Mouse (Mus musculus) kidney, embryonic 14.5 days (tissue): ENCODE measurements at regions not wholly inside any gene's neighbourhood (a gene's known extent, or its start where the extent isn't known, plus 50 kb on each side); places are given as distances from the start of the nearest gene placed in this dataset.

Experiments used
- ATAC-seq: fragments of 200-750 bp; cut with Nextera tagmentation; 2 replicates; pipeline ENCODE4 v1.8.0; 2017; ENCODE audit warnings: moderate number of reproducible peaks, mild to moderate bottlenecking, moderate TSS enrichment, moderate library complexity; ENCODE audit not compliant: low FRiP score, low TSS enrichment
- H3K27ac ChIP-seq: fragments of 300-500 bp; sonication (generic); 2 replicates; pipeline ENCODE4 v1.5.1; 2014; ENCODE audit warnings: low read depth, mild to moderate bottlenecking, low read length, moderate library complexity, mixed read lengths
- H3K27me3 ChIP-seq: fragments of 300-500 bp; sonication (generic); 2 replicates; pipeline ENCODE4 v1.6.1; 2014; ENCODE audit warnings: mild to moderate bottlenecking, low read length; ENCODE audit not compliant: control insufficient read depth, insufficient read depth
- H3K36me3 ChIP-seq: fragments of 300-500 bp; sonication (generic); 2 replicates; pipeline ENCODE4 v1.6.1; 2014; ENCODE audit warnings: low read length, mixed read lengths; ENCODE audit not compliant: control insufficient read depth, insufficient read depth
- H3K4me1 ChIP-seq: fragments of 300-500 bp; sonication (generic); 2 replicates; pipeline ENCODE4 v1.6.1; 2014; ENCODE audit warnings: low read length, mixed read lengths; ENCODE audit not compliant: control insufficient read depth, insufficient read depth
- H3K4me2 ChIP-seq: fragments of 300-500 bp; sonication (generic); replicated peaks from 2 replicates; pipeline ENCODE4 v1.6.1; 2014; ENCODE audit warnings: low read depth, mild to moderate bottlenecking, low read length
- H3K4me3 ChIP-seq: fragments of 300-500 bp; sonication (generic); 2 replicates; pipeline ENCODE4 v1.5.1; 2014; ENCODE audit warnings: mild to moderate bottlenecking, low read length
- H3K9ac ChIP-seq: fragments of 300-500 bp; sonication (generic); 2 replicates; pipeline ENCODE4 v1.6.1; 2014; ENCODE audit warnings: low read depth, mild to moderate bottlenecking, low read length, moderate library complexity
- H3K9me3 ChIP-seq: fragments of 300-500 bp; sonication (generic); 2 replicates; pipeline ENCODE4 v1.6.1; 2016; ENCODE audit warnings: low read length; ENCODE audit not compliant: control insufficient read depth
- WGBS: fragments of 180-500 bp; shearing (Covaris S2); extraction: QIAGEN DNeasy Blood & Tissue Kit; methylation state at CpG from one replicate; pipeline ENCODE4 v1.1.7; 2014; 5-methylcytosine and 5-hydroxymethylcytosine counted together

DNA sequence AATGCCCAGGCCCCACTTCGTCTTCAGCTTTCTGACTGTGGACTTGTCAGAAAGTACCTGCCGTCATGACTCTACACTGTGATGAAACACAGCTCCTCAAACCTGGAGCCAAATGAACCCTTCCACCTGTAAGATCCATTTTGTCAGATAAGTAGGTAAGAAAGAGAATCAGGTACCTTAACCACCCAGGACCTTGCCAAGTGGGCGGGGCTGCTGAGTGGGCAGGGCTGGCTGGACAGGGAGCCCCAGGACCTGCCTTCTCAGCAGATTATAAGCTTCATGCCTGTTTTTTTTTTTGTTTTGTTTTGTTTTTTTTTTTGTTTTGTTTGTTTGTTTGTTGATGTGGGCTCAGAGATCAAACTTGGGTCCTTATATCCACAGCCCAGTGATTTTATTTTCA, 311.8 kb upstream of the Pabpc6 start:
- Histone ChIP-seq H3K9ac (no peak overlapping the region), H3K27me3 (no peaks in the 10 kb centered on the region), H3K4me2 (no peak overlapping the region), H3K27ac (no peak overlapping the region), H3K4me3 (no peak overlapping the region), H3K36me3 (no peaks in the 10 kb centered on the region), H3K9me3 (peaks cover 2% of the 10 kb centered on the region; the same call in 1 of the 2 replicates), H3K4me1 (0 out of 2 replicates have a peak, but pooled peaks cover 4% of the 10 kb centered on the region)
- ATAC-seq = no peak
- WGBS = 91% methylated on average over 3 of the region's 3 CpGs

- no peaks in the 10 kb centered on the region for H3K9me3 ChIP-seq
- 90% methylated on average over 4 of the region's 4 CpGs for WGBS
These were observed 307.4 kb upstream of the Pabpc6 start for GRCm38 (mm10) chr17:9976866-9977421.

GRCm38 (mm10) chr17:9975995-9976394, 306.5 kb upstream of the Pabpc6 start:
- no peak overlapping the region for H3K27ac ChIP-seq
- no peak for ATAC-seq
- no peak overlapping the region for H3K9ac ChIP-seq
- H3K36me3 ChIP-seq = no peaks in the 10 kb centered on the region
- 88% methylated on average over 14 of the region's 14 CpGs for WGBS
- 0 out of 2 replicates have a peak, but pooled peaks cover 6% of the 10 kb centered on the region for H3K4me1 ChIP-seq
- no peaks in the 10 kb centered on the region for H3K27me3 ChIP-seq
- H3K9me3 ChIP-seq = no peaks in the 10 kb centered on the region
- H3K4me2 ChIP-seq = no peak overlapping the region
- no peak overlapping the region for H3K4me3 ChIP-seq

More at GRCm38 (mm10) chr17:9976866-9977421, 307.4 kb upstream of the Pabpc6 start:
- H3K4me3 ChIP-seq = no peak overlapping the region
- no peak overlapping the region for H3K9ac ChIP-seq
- H3K27ac ChIP-seq = no peak overlapping the region
- 0 out of 2 replicates have a peak, but pooled peaks cover 4% of the 10 kb centered on the region for H3K4me1 ChIP-seq
- no peak overlapping the region for H3K4me2 ChIP-seq
- H3K36me3 ChIP-seq = no peaks in the 10 kb centered on the region
- ATAC-seq = no peak
- H3K27me3 ChIP-seq = no peaks in the 10 kb centered on the region

GRCm38 (mm10) chr17:9975153-9975552, 305.6 kb upstream of the Pabpc6 start:
- Histone ChIP-seq H3K9ac (no peak overlapping the region), H3K4me3 (no peak overlapping the region), H3K27me3 (no peaks in the 10 kb centered on the region), H3K9me3 (no peaks in the 10 kb centered on the region), H3K4me2 (no peak overlapping the region), H3K27ac (no peak overlapping the region), H3K4me1 (0 out of 2 replicates have a peak, but pooled peaks cover 7% of the 10 kb centered on the region), H3K36me3 (no peaks in the 10 kb centered on the region)
- WGBS = 77% methylated on average over 1 of the region's 1 CpGs
- no peak for ATAC-seq

DNA sequence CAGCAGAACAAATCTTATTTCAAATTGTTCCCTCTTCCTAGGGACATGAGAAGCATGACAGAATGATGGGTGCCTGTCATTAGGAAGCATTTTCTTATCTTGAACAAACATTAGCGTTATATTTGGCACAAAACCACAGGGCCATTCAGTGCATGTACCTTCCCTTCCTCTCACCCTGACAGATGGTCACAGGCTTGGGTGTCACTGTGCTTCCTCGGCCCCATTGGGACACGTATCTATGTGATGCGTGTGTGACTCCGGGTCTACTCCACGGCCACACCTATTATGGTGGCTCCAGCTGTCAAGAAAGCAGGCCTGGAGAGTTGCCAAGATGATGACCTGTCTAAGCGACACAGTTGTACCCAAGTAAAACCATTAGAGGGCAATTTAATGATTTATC, 298.5 kb upstream of the Pabpc6 start:
- no peak for ATAC-seq
- 73% methylated on average over 7 of the region's 7 CpGs for WGBS
- Histone ChIP-seq H3K9ac (no peak overlapping the region), H3K27me3 (no peaks in the 10 kb centered on the region), H3K9me3 (no peaks in the 10 kb centered on the region), H3K4me2 (no peak overlapping the region), H3K27ac (no peak overlapping the region), H3K4me1 (0 out of 2 replicates have a peak, but pooled peaks cover 3% of the 10 kb centered on the region), H3K4me3 (no peak overlapping the region), H3K36me3 (no peaks in the 10 kb centered on the region)

DNA sequence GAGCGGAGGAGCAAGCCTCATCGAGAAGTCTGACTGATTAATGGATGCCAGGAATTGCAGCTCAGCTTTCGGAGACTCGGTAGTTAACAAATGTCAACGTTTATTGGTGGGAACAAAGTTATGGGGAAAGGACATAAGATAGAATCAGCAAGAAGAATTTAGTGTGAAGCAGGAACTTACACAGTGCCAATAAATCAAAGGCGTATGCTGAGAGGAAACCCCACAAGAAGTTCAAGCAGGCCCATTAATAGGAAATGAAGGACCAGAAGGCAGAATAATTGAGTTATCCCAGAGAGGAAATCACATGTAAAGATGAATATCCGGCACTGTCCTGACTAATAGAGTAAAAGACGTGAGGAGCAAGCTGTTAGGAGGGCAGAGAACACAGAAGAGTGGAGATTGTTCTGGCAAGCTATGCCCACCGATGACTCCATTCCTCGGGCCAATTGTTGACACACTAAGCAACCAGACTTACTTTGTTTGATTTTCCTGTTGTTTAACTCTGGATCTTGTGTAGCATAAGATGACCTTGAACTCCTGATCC, 293.4 kb upstream of the Pabpc6 start:
- Histone ChIP-seq H3K27ac (no peak overlapping the region), H3K4me1 (no peaks in the 10 kb centered on the region), H3K4me2 (no peak overlapping the region), H3K27me3 (no peaks in the 10 kb centered on the region), H3K4me3 (no peak overlapping the region), H3K36me3 (no peaks in the 10 kb centered on the region), H3K9me3 (no peaks in the 10 kb centered on the region), H3K9ac (no peak overlapping the region)
- ATAC-seq = peak; percentile 57; the same call in 1 of the 2 replicates
- 39% methylated on average over 10 of the region's 10 CpGs for WGBS

GRCm38 (mm10) chr17:9948985-9949667, 279.6 kb upstream of the Pabpc6 start:
- H3K27ac ChIP-seq = no peak overlapping the region
- WGBS = 78% methylated on average over 3 of the region's 3 CpGs
- H3K4me2 ChIP-seq = no peak overlapping the region
- H3K4me1 ChIP-seq = no peaks in the 10 kb centered on the region
- no peaks in the 10 kb centered on the region for H3K27me3 ChIP-seq
- no peaks in the 10 kb centered on the region for H3K36me3 ChIP-seq
- no peaks in the 10 kb centered on the region for H3K9me3 ChIP-seq
- no peak overlapping the region for H3K9ac ChIP-seq
- no peak overlapping the region for H3K4me3 ChIP-seq
- no peak for ATAC-seq

GRCm38 (mm10) chr17:9947609-9948008, 278.1 kb upstream of the Pabpc6 start:
- Histone ChIP-seq H3K4me2 (no peak overlapping the region), H3K27me3 (no peaks in the 10 kb centered on the region), H3K4me1 (no peaks in the 10 kb centered on the region), H3K9me3 (no peaks in the 10 kb centered on the region), H3K27ac (no peak overlapping the region), H3K4me3 (no peak overlapping the region), H3K36me3 (no peaks in the 10 kb centered on the region), H3K9ac (no peak overlapping the region)
- no peak for ATAC-seq
- 83% methylated on average over 7 of the region's 7 CpGs for WGBS

DNA sequence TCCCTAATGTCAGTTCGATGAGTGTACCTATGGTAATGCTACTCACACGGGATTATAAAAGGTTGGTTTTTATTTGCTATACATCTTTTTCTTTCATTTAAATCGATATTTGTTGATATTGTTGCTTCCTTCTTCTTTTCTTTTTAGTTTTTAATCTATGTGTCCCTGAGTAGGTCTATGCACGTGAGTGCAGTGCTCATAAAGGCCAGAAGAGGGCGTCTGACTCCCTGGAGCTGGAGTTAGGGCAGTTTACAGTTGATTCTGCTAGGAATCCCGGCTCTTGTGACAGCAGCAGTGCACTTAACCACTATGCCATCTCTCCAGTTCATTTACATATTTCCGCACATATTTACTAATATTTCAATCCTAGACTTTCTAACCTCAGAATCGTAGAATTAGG, 275.0 kb upstream of the Pabpc6 start:
- H3K27me3 ChIP-seq = no peaks in the 10 kb centered on the region
- no peak overlapping the region for H3K9ac ChIP-seq
- H3K4me2 ChIP-seq = no peak overlapping the region
- H3K36me3 ChIP-seq = no peaks in the 10 kb centered on the region
- no peaks in the 10 kb centered on the region for H3K4me1 ChIP-seq
- WGBS = 86% methylated on average over 8 of the region's 8 CpGs
- ATAC-seq = no peak
- H3K27ac ChIP-seq = no peak overlapping the region
- no peaks in the 10 kb centered on the region; the same call in 1 of the 2 replicates for H3K9me3 ChIP-seq
- H3K4me3 ChIP-seq = no peak overlapping the region
